Mouse (Mus musculus) brain, adult 2 months (tissue): ENCODE measurements at regions not wholly inside any gene's neighbourhood (a gene's known extent, or its start where the extent isn't known, plus 50 kb on each side); places are given as distances from the start of the nearest gene placed in this dataset.

Source experiments
- DNase-seq: peaks from one replicate; pipeline ENCODE4 v3.0.0; 2011; ENCODE audit warnings: low read depth, low spot score

DNA sequence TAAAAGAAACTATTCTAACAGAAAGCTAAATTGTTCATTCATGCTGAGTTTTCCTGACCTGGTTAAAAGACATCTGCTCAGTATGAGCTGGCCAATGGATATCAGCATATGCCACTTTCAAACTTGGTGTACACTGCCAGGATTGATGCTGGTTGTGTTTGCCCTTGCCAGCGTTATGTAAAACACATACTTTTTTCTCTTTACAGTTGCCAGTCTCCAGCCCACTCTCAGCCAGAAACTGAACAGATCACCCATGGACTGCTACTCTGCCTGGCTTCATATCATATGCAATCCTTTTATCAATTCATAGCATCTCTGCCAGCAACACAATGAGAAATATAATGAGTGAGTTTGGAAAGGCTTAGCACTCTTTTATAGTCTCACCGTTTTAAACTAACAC, 940.7 kb upstream of the Epha6 start:
- peak; percentile 91 for DNase-seq

DNA sequence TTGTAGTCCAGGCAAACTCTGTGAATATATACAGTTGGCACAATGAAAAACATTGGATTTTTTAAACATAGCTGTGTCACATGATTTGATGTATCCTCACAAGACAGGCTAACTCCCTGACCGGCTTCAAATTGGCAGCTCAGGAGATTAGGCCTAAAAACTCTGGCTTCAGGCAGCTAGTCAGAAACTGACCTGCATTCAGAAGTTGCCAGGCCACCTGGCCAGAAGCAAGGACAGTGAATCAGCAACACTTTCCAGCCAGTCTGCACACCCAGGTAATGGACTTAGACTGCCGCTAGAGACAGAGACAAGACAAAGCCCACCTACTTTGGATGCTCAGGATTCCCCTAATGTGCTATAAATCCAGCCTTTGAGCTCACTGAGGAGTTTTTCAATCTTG, 929.4 kb upstream of the Epha6 start:
- DNase-seq, result peak; percentile 28
